Mouse (Mus musculus) brain, adult 2 months (tissue): ENCODE results near the gene Lrrc47.
A peak's percentile ranks its signal among the peaks of the same experiment; 100 is the strongest.

Experiments used
- DNase-seq: peaks from one replicate; pipeline ENCODE4 v3.0.0; 2011; ENCODE audit warnings: low read depth, low spot score

Lrrc47 gene

GRCm38 (mm10) chr4:154023754-154024601 lies 12.4 kb downstream of the Lrrc47 start:
- peak; percentile 83 for DNase-seq

DNA sequence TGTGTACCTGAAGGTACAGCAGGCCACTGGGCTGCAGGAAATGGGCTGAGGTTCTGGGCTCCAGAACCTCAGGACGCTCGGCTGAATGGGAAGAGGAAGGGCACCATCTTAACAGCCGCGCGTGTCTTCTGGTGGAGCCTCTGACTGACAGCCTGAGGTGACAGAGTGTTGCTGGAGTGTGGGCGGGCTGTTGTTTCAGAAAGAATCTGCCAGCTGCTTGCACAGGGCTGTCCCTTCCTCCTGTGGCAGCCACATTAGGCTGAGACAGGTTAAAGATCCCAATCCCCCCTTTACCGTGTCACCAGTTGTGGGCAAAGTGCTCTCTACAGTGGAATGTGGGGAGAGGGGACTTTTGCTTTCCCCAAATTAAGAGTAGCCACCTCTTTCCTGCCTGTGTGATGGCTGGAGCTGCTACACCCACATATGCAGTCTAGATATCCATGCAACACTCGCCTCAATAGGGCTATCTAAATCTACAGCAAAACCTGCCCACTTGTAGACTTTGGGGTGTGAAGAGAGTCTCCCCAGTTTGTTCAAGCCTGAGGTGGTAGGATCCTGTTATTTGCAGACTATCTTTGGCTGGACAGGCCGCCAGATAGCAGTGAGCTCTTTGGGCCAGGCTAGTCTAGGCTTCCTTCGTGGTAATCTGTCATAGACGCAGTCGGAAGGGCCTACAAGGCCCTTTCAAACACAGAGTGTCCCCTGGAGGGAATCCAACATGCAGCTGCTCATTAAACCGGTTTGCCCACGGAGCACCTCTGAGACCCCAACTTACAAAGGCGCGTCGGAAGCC lies 13.4 kb downstream of the Lrrc47 start:
- peak; percentile 81 for DNase-seq

DNA sequence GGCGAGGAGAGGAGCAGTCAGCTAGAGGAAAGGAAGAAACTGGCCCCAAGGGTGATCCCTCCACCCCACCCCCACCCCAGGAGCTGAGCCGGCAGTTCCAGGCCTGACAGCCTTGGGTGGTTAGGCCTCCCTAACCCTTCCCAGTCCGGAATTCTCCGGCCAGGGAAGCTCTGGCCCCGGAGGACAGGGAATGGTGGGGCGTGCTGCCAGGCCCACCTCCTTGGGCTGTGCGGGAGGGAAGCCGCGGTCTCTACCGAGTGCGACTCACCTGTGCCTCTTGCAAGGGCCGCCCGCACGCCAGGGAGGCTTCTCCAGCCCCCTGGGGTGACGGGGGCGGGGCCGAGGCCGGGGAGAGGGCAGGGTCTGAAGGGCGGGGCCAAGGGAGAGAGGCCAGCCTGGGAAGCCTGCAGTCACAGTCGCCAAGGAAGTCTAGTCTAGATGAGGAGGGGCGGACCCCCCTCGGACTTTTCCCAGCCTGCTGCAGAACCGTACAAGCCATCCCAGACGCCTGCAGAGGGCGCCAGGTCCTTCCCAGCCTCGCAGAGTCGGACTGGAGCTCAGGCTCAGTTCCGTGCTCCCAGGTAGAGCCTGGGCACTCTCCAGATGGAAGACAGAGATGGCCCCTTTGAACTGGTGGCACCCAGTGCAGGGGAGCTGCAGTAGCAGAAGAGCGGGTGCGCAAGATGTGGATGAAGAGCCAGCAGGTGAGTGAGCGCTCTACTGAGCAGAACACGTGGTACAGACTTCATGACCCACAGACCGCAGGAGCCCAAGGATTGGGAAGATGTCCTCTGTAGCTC lies 14.3 kb downstream of the Lrrc47 start, which contains the start of gene Smim1:
TSS of gene Smim1 (minus strand) at position 590 of the 800 bp plus-strand sequence.
- DNase-seq = peak; percentile 84

DNA sequence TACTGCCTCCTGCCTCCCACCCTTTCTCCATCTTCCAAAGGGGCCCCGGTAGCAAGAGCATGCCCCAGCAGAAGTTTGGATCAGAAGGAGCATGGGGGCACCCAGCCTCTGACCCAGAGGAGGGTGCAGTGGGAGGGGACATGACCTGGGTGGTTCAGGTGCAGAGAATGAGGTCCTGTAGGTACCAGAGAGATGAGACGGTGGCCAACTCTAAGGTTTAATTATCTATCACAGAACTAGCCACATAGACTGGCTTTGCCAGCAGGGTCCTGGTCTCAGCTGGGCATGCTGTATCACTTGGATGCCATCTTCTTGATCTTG lies 14.9 kb downstream of the Lrrc47 start:
- DNase-seq = no peak

DNA sequence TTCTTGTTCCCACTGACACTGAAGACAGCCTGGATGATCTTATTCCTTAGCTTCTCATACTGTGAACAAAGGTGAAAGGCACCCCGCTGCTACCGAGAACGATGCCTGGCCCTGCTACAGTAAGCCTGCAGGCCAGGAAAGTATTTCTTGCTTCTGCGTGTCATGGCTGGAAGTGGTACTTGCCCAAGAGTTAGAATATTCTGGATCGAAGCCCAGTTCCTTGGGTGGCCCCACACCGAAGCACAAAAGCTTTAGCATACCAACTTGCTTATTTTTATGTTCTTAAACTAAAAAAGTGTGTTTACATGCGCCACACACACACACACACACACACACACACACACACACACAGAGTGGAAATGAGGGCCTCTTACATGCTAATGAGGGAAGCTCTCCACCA lies 16.5 kb downstream of the Lrrc47 start:
- no peak for DNase-seq

DNA sequence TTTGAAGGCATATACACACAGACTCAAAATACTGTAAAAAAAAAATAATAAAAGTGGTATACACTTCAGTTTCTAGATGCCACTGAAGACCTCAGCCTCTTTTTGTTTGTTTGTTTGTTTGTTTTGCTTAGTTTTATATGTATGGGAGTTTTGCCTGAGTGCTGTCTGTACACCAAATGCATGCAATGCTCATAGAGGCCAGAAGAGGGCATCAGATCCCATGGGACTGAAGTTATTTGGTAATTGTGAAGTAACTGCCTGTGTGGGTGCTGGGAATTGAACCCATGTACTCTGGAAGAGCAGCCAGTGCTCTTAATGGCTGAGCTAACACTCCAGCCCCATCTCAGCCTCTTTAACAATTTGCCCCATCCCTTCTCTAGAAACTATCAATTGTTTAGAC lies 17.1 kb downstream of the Lrrc47 start:
- DNase-seq = no peak

- no peak for DNase-seq
Measured at GRCm38 (mm10) chr4:154037123-154037522, 25.6 kb downstream of the Lrrc47 start.

GRCm38 (mm10) chr4:154042577-154042976 lies 31.0 kb downstream of the Lrrc47 start, which contains the start of gene Ccdc27:
Ccdc27 (minus strand) TSS chr4:154042677.
- no peak for DNase-seq

GRCm38 (mm10) chr4:154045837-154046236 lies 34.3 kb downstream of the Lrrc47 start:
- no peak for DNase-seq

DNA sequence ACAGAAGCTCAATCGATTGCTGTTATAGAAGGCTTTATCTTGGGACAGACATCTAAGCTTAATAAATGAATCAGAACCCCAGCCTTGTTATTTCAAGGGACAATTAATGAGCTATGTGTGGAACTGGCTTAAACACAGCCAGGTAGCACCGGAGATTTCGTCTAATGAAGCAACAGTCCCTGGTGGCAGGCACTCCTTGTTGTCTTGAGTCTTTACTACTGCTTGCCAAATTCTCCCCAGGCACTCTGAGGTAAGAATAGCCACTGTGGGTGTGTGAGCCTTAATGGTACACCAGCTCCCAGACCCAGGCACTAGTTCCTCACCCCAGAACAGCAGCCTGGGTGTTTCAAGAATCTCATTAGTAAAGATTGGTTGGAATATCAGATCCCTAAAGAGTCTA lies 39.9 kb downstream of the Lrrc47 start:
- DNase-seq = peak; percentile 59

DNA sequence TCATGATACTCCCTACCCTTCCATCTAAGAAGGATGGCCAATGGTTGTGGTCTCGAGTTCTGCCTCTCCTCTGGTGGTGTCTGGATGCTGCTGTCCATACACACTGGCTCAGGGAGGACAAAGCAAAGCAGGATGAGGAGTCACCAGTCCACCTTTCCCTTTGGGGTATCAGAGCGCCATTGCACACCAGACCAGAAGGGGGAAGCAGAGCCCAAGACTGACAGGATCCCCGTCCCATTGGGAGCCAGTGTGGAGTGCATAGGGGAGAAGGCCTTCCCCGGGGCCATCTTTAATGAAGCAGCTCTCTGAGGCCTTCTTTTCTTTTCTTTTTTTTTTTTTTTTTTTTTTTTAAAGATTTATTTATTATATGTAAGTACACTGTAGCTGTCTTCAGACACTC lies 41.5 kb downstream of the Lrrc47 start:
- no peak for DNase-seq

GRCm38 (mm10) chr4:154055482-154055881 lies 44.0 kb downstream of the Lrrc47 start:
- no peak for DNase-seq

DNA sequence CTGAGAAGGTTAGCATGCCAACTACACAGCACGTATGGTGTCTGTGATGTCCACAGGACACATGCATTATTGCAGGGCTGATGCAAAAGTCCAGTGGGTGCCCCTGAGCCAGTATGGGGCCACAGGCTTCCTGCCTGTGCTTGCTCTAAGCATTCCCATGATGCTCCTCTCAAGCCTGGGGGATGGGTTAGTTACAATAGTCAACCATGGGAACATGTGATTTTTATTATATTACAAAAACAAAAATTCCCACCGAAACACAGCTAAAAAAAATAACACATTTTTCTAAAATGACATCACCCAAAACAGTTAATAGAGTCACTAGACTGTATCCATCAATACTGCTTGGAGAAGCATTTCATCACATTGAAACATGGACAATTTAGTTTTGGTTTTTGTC lies 44.5 kb downstream of the Lrrc47 start:
- no peak for DNase-seq

DNA sequence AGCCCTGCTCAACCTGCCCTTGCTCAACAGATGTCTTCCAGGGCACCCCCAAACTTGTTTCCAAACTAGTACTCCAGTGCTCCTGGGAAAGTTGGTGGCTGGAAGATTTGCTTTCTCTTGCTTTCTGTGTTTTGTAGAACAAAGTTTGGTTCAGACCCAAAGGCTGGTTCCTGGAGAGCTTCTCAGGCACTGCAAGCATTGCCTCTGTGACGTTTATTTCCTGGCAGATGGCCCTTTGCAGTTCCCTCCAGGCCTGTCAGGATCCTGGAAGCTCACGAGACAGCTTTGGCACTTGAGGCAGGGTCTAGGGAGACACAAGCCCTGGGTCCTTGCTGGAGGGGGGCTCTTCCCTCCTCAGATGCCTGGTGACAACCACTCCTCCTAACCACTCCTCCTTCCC lies 45.1 kb downstream of the Lrrc47 start:
- DNase-seq = peak; percentile 16

DNA sequence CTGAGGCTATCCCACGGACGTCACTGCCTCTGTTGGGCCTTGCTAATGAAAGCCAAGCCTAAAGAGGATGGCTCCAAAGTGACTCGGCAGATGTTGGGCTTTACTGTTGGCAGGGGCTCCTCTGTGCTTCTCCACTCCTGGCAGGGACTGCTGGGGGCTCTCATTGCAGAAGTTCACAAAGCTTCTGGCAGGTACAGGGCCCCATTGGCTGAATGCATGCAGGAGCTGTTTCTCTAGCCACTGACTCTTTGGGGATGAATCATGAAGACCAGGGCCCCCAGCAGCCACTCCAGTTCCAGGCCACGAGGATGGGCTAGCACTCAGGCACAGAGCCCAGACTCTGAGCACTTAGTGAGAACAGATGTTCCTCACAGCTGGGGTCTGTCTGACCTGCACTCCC lies 46.2 kb downstream of the Lrrc47 start:
- DNase-seq = no peak

DNA sequence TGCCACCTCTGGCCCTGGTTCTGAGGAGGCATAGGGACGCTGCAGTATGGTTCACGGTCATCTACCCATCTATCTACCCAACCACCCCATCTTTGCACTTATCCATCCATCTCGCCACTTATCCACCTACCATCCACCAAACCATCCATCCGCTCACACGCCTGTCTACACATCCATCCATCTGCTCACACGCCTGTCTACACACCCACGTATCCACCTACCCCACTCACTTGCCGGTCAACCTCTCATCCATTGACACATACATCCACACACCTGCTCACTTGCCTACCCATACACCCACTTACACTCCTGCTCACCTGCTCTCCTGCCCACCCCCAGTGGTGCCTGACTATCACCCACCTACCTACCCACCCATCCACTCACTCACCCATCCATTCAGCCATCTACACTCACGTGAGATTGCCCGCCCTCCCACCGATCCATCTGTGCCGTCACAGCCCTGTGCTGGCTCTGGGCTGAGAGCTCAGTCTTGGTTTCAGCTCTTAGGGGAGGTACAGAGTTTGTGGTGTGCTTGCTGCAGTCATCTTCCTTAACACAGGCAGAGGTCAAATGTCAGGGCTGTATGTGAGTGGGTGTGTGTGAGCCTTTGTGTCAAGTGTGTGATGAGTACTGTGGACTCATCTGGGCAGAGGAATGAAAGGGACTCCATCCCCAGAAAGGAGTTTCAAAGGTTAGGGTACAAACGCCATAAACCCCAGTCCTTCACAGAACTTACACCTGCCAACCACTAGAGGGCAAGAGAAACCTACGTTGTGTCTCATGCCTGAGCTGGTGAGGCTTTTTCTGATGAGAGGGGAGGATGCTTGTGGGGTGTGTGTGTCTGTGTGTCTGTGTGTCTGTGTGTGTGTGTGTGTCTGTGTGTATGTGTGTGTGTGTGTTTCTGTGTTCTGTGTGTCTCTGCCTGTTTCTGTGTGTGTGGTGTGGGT lies 53.6 kb downstream of the Lrrc47 start:
- DNase-seq = peak; percentile 80

DNA sequence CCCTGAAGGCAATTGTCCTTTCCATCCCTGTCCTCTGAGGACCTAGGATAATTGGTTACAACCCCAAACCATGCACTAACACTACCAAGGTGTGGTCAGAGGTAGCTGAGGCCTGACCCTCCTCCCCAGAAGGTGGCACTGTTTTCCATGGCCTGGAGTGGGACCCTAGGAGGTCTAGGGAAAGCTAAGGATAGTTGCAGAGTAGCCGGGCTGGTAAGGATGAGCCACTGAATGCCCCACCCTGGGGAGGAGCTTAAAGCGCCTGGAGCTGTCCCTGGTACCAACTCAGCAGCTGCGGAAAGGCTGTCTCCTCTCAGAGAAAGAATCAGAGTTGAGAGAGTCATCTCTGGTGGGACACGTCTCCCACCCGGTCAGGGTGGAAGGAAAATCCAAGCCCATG lies 59.4 kb downstream of the Lrrc47 start:
- DNase-seq = peak; percentile 46
